Mouse (Mus musculus) bone marrow, adult 2 months (tissue): ENCODE data around the gene Asic5.

ENCODE experiments used
- CTCF ChIP-seq: fragments of 200-500 bp; IDR thresholded peaks from 2 replicates; pipeline ENCODE4 v1.5.1; 2011; ENCODE audit warnings: low read length, control low read depth; ENCODE audit not compliant: control insufficient read depth, insufficient read depth
- POLR2A ChIP-seq: fragments of 200-500 bp; IDR thresholded peaks from 2 replicates; pipeline ENCODE4 v1.6.1; 2011; ENCODE audit warnings: low read depth, mild to moderate bottlenecking, control low read depth, low read length, borderline replicate concordance; ENCODE audit not compliant: control insufficient read depth

DNA sequence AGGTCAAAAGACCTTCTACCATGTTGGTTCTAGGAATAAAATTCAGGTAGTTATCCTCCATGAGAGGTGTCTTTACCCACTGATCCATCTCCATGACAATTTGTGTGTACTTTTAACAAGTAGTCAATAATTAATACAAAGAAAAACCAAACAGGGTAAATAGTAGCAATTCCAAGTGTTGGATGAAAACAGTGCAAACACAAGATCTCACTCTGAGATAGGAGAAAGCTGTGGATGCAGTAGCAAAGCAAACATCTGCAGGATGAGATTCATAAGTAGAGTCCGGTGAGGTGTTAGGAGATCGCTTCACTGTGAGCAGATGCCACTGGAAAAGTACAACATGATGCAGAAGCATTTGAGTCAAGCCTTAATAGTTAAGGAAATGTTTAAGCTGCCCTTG, 4.0 kb downstream of the Asic5 start:
- TF ChIP-seq CTCF (no peak), POLR2A (no peak)
